Mouse (Mus musculus): Measurements from ENCODE around the gene Ccpg1.

DNA sequence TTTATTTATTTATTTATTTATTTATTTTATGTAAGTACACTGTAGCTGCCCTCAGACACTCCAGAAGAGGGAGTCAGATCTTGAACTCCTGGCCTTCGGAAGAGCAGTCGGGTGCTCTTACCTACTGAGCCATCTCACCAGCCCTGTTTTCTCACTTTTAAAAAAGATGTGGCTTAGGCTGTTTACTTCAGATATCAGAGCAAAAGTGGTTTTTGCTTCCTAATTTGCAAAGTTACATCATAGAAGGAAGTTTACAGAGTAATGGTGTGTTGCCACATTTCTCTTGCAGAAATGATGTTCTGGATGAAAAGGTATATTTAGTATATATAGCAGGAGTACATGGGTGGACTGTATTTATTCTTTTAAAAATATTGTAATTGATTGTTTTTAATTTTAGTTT lies 6.2 kb downstream of the Ccpg1 start:
- TF ChIP-seq CTCF (conservative IDR thresholded peaks at IDR 0.05; ENCODE audit: low read length): no peak
- TF ChIP-seq NANOG (IDR thresholded peaks at IDR 0.05; ENCODE audit: borderline replicate concordance, low read length): no peak
- TF ChIP-seq POU5F1 (IDR thresholded peaks at IDR 0.05; ENCODE audit: borderline replicate concordance, low read length): no peak

Measured in E14TG2a.4 (cell line).